Mouse (Mus musculus) liver, adult 2 months (tissue): ENCODE measurements around the gene Dbnl. TPM values are rescaled to one million over a fixed set of nuclear protein-coding genes. Genes with fewer than 3 reads are reported as not detected.
A peak's percentile ranks its signal among the peaks of the same experiment; 100 is the strongest.

Source experiments
- DNase-seq: peaks from one replicate; pipeline ENCODE4 v3.0.0-alpha.2; 2011; ENCODE audit warnings: low read depth, low spot score; ENCODE audit errors: extremely low read depth
- H3K27ac ChIP-seq: fragments of 200-500 bp; replicated peaks from 2 replicates; pipeline ENCODE4 v1.5.1; 2012; ENCODE audit warnings: low read depth, mild to moderate bottlenecking, control low read depth, inconsistent platforms, low read length; ENCODE audit not compliant: insufficient read depth
- H3K27me3 ChIP-seq: fragments of 200-500 bp; 2 replicates; pipeline ENCODE4 v1.6.1; 2012; ENCODE audit warnings: mild to moderate bottlenecking, moderate library complexity, low read length, inconsistent platforms; ENCODE audit not compliant: control insufficient read depth, insufficient read depth
- H3K36me3 ChIP-seq: fragments of 200-500 bp; 2 replicates; pipeline ENCODE4 v1.6.1; 2012; ENCODE audit warnings: low read length, inconsistent platforms; ENCODE audit not compliant: control insufficient read depth, insufficient read depth
- H3K4me1 ChIP-seq: fragments of 200-500 bp; 2 replicates; pipeline ENCODE4 v1.6.1; 2011; ENCODE audit warnings: low read length; ENCODE audit not compliant: control insufficient read depth, insufficient read depth
- H3K4me3 ChIP-seq: fragments of 200-500 bp; 2 replicates; pipeline ENCODE4 v1.5.1; 2011; ENCODE audit warnings: low read depth, mild to moderate bottlenecking, control low read depth, low read length, moderate library complexity; ENCODE audit not compliant: insufficient read depth
- H3K79me2 ChIP-seq: fragments of 200-500 bp; 2 replicates; pipeline ENCODE4 v1.6.1; 2012; ENCODE audit warnings: inconsistent platforms, mild to moderate bottlenecking, low read length, moderate library complexity; ENCODE audit not compliant: control insufficient read depth, insufficient read depth
- H3K9ac ChIP-seq: fragments of 200-500 bp; 2 replicates; pipeline ENCODE4 v1.6.1; 2012; ENCODE audit warnings: low read depth, mild to moderate bottlenecking, control low read depth, inconsistent platforms, low read length
- CTCF ChIP-seq: fragments of 200-500 bp; IDR thresholded peaks from 2 replicates; pipeline ENCODE4 v1.5.1; 2011; ENCODE audit warnings: low read depth, low read length, control low read depth
- POLR2A ChIP-seq: fragments of 200-500 bp; IDR thresholded peaks from 2 replicates; pipeline ENCODE4 v1.6.1; 2011; ENCODE audit warnings: low read length, control low read depth; ENCODE audit not compliant: insufficient read depth; ENCODE audit errors: extremely low read depth
- WGBS: fragments of 180-500 bp; shearing (Covaris S2); methylation state at CpG from one replicate; pipeline ENCODE4 v1.1.7; 2018; 5-methylcytosine and 5-hydroxymethylcytosine counted together
- polyA plus RNA-seq: library from polyadenylated mRNA; depleted of rRNA; stranded (reverse); fragments of >200 nt; gene quantifications from 2 replicates; pipeline ENCODE4 v1.2.3, GENCODE M21; 2012; rRNA removed
- total RNA-seq: library from RNA; depleted of rRNA; stranded (reverse); fragments of >200 nt; gene quantifications from 2 replicates; pipeline ENCODE4 v1.2.3, GENCODE M21; 2014; rRNA removed

Gene Dbnl
- total and polyA plus RNA-seq, 2 experiments, result 17.0 to 27.1 TPM

DNA sequence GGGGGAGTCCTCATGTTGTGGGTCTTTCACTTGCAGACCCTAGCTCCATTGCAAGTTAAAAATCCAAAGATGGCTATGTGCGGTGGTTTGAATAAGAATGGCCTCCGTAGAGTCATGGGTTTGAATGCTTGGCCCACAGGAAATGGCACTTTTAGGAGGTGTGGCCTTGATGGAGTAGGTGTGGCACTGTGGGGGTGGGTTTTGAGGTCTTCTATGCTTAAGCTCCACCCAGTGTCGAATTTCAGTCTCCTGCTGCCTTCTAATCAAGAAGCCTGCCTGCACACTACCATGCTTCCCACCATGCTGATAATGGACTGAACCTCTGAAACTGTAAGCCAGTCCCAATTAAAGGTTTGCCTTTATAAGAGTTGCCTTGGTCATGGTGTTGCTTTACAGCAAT is 54.8 kb downstream of the Dbnl start:
- Histone ChIP-seq H3K79me2 (no peaks in the 10 kb centered on the region), H3K27ac (no peak overlapping the region), H3K4me3 (no peak overlapping the region), H3K36me3 (no peaks in the 10 kb centered on the region), H3K4me1 (0 out of 2 replicates have a peak, but pooled peaks cover 3% of the 10 kb centered on the region), H3K27me3 (no peaks in the 10 kb centered on the region), H3K9ac (no peak overlapping the region)
- no peak for TF ChIP-seq POLR2A
- no peak for TF ChIP-seq CTCF
- WGBS, result 82% methylated on average over 3 of the region's 3 CpGs
- DNase-seq, result no peak

GRCm38 (mm10) chr11:5846639-5847345 is 58.5 kb downstream of the Dbnl start:
- no peak for TF ChIP-seq POLR2A
- TF ChIP-seq CTCF, result no peak
- H3K79me2 ChIP-seq, result no peaks in the 10 kb centered on the region
- H3K9ac ChIP-seq, result no peak overlapping the region
- peak; percentile 97 for DNase-seq
- peak overlapping the region; percentile 39 for H3K27ac ChIP-seq
- H3K4me3 ChIP-seq, result no peak overlapping the region
- WGBS, result 26% methylated on average over 7 of the region's 7 CpGs
- no peaks in the 10 kb centered on the region for H3K36me3 ChIP-seq
- 0 out of 2 replicates have a peak, but pooled peaks cover 3% of the 10 kb centered on the region for H3K4me1 ChIP-seq
- H3K27me3 ChIP-seq, result no peaks in the 10 kb centered on the region

DNA sequence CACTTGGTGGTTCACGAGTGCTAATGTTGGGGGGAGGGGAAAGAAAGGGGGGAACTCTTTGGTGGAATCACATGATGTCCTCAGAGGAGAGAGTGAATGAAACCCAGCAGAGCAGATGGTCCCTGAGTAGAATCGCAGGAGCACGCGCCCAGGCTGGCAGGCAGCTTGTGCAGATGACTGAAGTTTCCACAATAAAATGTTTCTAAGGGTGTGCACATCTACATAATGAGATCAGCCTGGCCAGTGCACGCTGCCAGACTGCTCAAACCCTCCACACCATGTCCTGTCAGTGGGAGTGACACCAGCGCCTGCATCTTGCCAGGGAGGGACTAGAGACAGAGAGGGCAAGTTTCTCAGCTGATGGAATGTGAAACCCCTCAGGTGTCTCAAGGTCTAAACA is 60.5 kb downstream of the Dbnl start:
- no peaks in the 10 kb centered on the region for H3K36me3 ChIP-seq
- H3K9ac ChIP-seq, result no peak overlapping the region
- DNase-seq, result no peak
- no peak overlapping the region for H3K27ac ChIP-seq
- TF ChIP-seq POLR2A (no peak), CTCF (no peak)
- no peaks in the 10 kb centered on the region for H3K79me2 ChIP-seq
- WGBS, result 86% methylated on average over 6 of the region's 6 CpGs
- H3K4me1 ChIP-seq, result 0 out of 2 replicates have a peak, but pooled peaks cover 3% of the 10 kb centered on the region
- no peak overlapping the region for H3K4me3 ChIP-seq
- H3K27me3 ChIP-seq, result no peaks in the 10 kb centered on the region

DNA sequence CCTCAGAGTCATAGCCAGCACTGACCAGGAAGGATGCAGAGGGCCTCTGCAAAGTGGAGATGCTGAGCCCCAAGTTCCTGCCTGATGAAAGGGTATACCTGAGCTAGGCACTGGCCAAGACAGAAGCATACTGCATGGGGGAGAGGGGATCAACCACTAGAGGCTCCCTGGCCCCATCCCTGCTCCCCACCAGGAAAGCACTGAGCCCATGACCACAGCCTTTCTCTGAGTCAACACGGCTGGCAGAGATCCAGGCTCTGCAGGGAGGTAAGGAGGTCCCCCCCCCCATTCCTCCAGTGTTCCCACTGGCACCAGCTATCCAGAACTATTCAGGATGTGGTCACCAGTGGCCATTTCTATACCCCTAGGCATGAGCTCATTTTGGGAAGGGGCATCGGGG is 61.0 kb downstream of the Dbnl start:
- H3K36me3 ChIP-seq, result no peaks in the 10 kb centered on the region
- H3K4me1 ChIP-seq, result 0 out of 2 replicates have a peak, but pooled peaks cover 3% of the 10 kb centered on the region
- 76% methylated on average over 2 of the region's 2 CpGs for WGBS
- no peak overlapping the region for H3K4me3 ChIP-seq
- H3K9ac ChIP-seq, result no peak overlapping the region
- no peak for TF ChIP-seq POLR2A
- no peak for TF ChIP-seq CTCF
- H3K27ac ChIP-seq, result no peak overlapping the region
- H3K27me3 ChIP-seq, result no peaks in the 10 kb centered on the region
- H3K79me2 ChIP-seq, result no peaks in the 10 kb centered on the region
- no peak for DNase-seq

DNA sequence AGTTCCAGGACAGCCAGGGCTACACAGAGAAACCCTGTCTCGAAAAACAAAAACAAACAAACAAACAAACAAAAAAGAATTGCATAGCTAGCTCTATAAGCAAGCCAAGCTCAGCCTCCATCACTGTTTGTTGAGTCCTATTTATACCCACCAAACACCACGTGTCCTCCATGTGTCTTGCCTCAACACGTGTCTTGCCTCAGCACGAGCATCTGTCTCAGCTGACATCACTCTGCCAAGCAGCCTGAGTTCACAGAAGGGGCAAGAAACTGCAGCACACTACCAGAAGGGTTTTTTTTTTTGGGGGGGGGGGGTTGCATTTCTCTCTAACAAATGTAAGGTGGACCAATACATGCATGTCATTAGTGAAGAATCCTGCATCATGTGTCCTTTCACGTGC is 62.2 kb downstream of the Dbnl start:
- Histone ChIP-seq H3K4me1 (0 out of 2 replicates have a peak, but pooled peaks cover 3% of the 10 kb centered on the region), H3K36me3 (no peaks in the 10 kb centered on the region), H3K27me3 (no peaks in the 10 kb centered on the region), H3K79me2 (no peaks in the 10 kb centered on the region), H3K4me3 (no peak overlapping the region), H3K9ac (no peak overlapping the region), H3K27ac (no peak overlapping the region)
- no peak for DNase-seq
- TF ChIP-seq POLR2A (no peak), CTCF (no peak)
- WGBS, result 74% methylated on average over 5 of the region's 5 CpGs

Other genes starting within 250 kb of the Dbnl start
- 15.3 and 15.5 TPM in 2 replicates for gene Ccdc117, start 246.3 kb upstream of the Dbnl start, total RNA-seq
- 5.2 and 5.4 TPM in 2 replicates for gene Ccdc117, start 246.3 kb upstream of the Dbnl start, polyA plus RNA-seq
- not detected in 2 replicates for gene Ankrd36, start 218.8 kb upstream of the Dbnl start, total RNA-seq
- 0.04 TPM in 1 of 2 replicates, not detected in the other for gene Ankrd36, start 218.8 kb upstream of the Dbnl start, polyA plus RNA-seq
- gene Mrps24, start 72.8 kb upstream of the Dbnl start, total RNA-seq, result 90.7 and 107 TPM in 2 replicates
- gene Mrps24, start 72.8 kb upstream of the Dbnl start, polyA plus RNA-seq, result 269 and 290 TPM in 2 replicates
- 9.5 and 12.3 TPM in 2 replicates for gene Urgcp, start 26.1 kb upstream of the Dbnl start, total RNA-seq
- 15.2 and 16.8 TPM in 2 replicates for gene Urgcp, start 26.1 kb upstream of the Dbnl start, polyA plus RNA-seq
- gene Pgam2, start 15.2 kb downstream of the Dbnl start, total RNA-seq, result 0.13 and 0.92 TPM in 2 replicates
- not detected in 2 replicates for gene Pgam2, start 15.2 kb downstream of the Dbnl start, polyA plus RNA-seq
- 2.6 and 2.7 TPM in 2 replicates for gene Polm, start 49.5 kb downstream of the Dbnl start, total RNA-seq
- gene Polm, start 49.5 kb downstream of the Dbnl start, polyA plus RNA-seq, result 8.1 and 13.3 TPM in 2 replicates
- 0.83 and 1.7 TPM in 2 replicates for gene Aebp1, start 73.5 kb downstream of the Dbnl start, total RNA-seq
- 1.4 and 1.6 TPM in 2 replicates for gene Aebp1, start 73.5 kb downstream of the Dbnl start, polyA plus RNA-seq
- gene Pold2, start 89.8 kb downstream of the Dbnl start, total RNA-seq, result 10.7 and 22.1 TPM in 2 replicates
- 59.5 and 81.1 TPM in 2 replicates for gene Pold2, start 89.8 kb downstream of the Dbnl start, polyA plus RNA-seq
- gene Myl7, start 110.3 kb downstream of the Dbnl start, total RNA-seq, result 0.65 and 0.67 TPM in 2 replicates
- 0.55 and 0.64 TPM in 2 replicates for gene Myl7, start 110.3 kb downstream of the Dbnl start, polyA plus RNA-seq
- gene Gck, start 161.6 kb downstream of the Dbnl start, total RNA-seq, result 69.5 and 94.4 TPM in 2 replicates
- 112 and 155 TPM in 2 replicates for gene Gck, start 161.6 kb downstream of the Dbnl start, polyA plus RNA-seq
- 41.6 and 41.8 TPM in 2 replicates for gene Ykt6, start 167.2 kb downstream of the Dbnl start, total RNA-seq
- 37.4 and 39.9 TPM in 2 replicates for gene Ykt6, start 167.2 kb downstream of the Dbnl start, polyA plus RNA-seq